Mouse (Mus musculus) urinary bladder, postnatal 14 days (tissue): ENCODE measurements around the gene Foxp4.

Experiments used
- DNase-seq: peaks from one replicate; pipeline ENCODE4 v3.0.0; 2021; ENCODE audit warnings: low spot score

The Foxp4 gene

GRCm38 (mm10) chr17:47924383-47925339 lies at the start of gene Foxp4:
Gene Foxp4 (minus strand): TSS chr17:47924645.
- peak; percentile 88 for DNase-seq

DNA sequence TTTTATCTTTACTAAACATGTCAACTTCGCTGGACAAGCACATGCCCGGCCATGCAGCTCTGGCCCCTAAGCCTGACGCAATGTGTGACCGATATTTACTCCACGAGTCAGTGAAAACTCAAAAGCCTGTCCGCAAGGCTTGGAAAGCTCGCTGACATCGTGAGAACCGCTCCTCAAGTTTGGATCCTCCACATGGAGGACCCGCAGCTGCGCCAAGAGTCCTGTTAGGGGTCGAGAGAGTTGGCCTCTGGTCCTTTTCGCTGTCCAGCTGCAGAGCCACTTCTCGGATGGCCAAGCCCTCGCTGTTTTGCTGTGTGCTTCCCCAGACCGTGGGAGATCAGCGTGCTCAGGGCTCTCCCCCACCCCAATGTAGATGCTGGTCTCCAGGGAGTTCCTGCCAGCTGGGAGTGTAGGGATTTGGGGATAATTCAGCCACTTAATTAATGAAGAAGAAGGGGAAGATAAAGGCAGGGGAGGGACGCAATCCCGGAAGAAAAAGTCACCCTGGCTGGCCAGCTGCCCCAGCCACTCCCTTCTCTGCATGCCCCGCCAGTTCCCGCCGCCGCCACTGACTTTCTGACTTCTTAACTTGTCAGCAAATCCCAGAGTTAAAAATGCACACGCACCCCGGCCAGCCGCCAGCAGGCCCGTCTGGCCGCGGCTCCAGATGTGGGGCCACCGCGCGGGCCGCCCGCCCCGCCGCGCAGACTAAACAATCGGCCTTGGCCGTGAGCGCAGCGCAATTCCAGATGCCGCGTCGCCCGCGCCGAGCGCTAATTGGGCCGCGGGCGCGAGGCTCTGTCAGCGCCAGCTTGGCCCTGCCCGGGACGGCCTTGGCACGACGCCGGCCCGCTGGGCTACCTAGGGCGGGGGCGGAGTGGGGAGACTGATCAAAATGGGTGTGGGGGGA lies 49.4 kb upstream of the Foxp4 start:
- DNase-seq: peak; percentile 85

GRCm38 (mm10) chr17:47965885-47966505 lies 41.5 kb upstream of the Foxp4 start:
- DNase-seq: no peak

DNA sequence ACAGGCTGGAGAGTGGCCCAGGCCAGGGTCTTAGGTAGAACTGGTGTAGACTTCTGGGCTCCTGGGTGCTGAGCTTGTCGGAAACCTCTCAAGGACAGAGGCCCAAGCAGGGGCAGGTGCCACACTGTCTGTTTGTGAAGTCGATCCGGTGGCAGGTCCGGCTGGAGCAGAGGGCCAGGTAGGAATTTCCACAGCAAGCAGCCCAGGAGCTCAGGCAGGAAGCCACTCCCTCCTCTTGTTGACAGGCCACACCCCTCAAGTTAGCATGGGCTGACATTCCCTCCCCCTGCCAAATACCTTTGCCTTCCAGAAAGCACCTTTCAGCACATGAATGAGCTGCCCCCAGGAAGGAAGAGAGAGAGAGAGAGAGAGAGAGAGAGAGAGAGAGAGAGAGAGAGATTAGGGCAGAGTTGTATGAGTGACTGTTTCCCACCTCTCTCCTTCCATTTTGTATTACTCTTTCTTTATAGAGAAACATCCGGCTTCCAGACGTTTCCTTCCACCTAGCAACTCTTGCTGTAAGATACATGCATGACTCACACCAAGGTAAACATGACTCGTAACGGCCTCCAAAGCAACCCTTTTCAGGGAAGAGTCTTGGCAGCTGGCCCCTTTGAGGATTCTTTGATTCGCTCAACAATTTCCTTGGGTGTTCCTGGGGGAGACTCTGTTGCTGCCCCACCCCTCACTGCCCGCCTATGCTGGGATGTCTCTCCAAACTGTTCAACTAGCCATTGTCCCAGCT lies 33.8 kb upstream of the Foxp4 start:
- peak; percentile 61 for DNase-seq

GRCm38 (mm10) chr17:47956486-47956885 lies 32.0 kb upstream of the Foxp4 start:
- no peak for DNase-seq

DNA sequence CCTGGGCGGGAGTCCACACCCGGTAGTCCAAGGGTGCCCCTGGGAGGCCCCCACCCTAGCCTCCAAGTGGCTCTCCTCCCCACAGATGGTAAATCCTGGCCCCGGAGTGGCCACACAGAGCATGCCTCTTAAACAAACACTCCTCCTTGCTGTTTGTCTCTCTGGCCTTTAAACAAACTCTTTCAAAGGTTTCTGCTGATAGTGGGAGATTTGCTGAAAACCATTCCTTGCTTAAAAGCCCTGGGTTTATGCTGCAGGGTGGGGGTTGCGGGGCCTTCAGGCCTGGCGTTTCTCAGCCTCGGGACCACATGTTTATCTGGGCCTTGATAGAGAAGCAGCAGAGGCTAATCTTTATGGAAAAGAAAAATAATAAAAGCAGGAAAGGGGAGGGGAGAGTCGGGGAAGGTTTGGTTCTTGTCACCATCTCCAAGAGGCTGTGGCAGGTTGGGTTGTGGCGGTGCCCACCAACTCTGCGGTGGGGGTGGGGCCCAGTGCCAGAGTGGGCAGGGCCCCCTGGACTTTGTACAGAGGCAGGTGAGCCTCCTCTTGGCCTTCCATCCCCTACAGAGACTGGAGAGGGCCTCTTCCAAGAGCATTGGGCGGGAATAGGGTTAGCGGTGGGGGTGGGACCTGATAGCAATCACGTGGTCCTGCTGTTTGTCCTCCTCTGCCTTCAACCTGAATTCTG lies 30.8 kb upstream of the Foxp4 start:
- peak; percentile 8 for DNase-seq

- DNase-seq: no peak
Observed at GRCm38 (mm10) chr17:47953231-47953630, 28.8 kb upstream of the Foxp4 start.

DNA sequence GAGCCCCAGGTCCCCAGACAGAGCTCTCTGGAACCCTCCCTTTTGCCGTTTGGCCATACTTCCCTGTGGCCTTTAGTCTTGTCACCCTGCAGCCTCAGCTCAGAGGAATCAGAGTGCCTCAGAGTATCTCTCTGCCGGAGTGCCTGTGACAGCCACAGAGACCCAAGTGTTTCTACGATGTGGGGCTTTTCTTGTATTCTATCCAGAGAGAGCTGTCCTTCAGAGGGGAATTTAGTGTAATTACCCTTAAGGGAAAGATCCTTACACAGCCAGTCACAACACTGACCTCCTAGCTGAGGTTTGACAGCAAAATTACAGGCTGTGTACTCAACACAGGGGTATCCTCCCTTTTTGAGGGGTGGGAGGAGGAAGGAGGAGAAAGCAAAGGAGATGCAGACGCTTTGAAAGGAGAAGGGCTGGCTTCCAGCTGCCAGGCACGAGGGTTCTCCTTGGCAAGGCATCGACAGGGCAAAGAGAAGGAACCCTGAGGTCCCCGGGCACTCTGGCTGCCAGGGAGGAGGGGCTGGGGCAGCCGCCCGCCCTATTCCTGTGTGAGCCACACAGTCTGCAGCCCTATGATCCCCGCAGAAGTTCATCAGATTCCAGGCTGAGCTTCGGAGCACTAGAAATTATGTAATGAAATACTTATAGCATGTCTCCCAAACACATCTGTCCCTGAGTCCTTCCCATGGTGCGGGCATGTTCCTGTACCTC lies 28.1 kb upstream of the Foxp4 start:
- DNase-seq: no peak

DNA sequence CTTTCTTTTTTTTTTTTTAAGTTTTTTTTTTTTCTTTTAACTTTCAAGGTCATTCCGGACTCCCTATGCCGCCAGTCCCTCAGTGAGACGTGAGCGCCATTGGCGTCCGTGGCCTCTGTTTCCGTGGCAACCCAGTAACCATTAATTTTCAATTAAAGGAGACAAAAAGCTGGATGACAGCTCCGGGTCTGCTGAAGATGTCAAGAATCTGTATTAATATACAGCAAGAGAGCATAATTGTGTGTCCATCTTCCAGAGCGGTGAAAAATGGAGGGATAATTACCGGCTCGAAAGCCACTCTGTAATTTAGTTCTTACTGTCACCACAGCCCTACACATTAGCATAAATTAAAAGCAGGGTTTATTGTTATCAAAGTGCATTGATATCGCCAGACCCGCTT lies 27.0 kb upstream of the Foxp4 start:
- no peak for DNase-seq

GRCm38 (mm10) chr17:47950831-47951230 lies 26.4 kb upstream of the Foxp4 start:
- no peak for DNase-seq

GRCm38 (mm10) chr17:47949441-47949840 lies 25.0 kb upstream of the Foxp4 start:
- no peak for DNase-seq

GRCm38 (mm10) chr17:47948753-47949152 lies 24.3 kb upstream of the Foxp4 start:
- no peak for DNase-seq

DNA sequence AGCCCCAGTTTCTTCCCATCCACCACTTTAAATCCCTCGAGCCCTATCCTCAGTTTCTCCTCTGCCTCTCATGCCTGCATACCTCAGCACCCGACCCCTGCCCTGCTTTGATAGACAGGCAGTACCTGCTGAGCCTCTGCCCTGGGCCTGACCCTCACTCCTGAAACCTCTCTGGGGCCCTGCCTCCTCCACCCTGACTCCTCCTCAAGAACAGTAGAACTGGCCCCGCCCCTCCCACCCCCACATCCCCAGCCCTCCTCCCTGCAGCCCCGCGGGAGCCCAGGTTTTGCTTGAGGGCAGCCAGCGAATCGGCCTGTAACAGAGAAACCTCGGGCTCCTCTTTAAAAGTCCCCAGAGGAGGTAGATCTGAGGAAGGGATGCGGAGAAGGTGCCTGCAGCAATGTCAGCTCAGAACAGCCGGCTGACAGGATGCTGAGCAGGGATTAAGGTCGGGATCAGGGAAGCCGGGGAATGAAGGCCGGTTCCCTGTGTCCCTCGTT lies 22.5 kb upstream of the Foxp4 start:
- DNase-seq: no peak

GRCm38 (mm10) chr17:47946111-47946510 lies 21.7 kb upstream of the Foxp4 start:
- no peak for DNase-seq

DNA sequence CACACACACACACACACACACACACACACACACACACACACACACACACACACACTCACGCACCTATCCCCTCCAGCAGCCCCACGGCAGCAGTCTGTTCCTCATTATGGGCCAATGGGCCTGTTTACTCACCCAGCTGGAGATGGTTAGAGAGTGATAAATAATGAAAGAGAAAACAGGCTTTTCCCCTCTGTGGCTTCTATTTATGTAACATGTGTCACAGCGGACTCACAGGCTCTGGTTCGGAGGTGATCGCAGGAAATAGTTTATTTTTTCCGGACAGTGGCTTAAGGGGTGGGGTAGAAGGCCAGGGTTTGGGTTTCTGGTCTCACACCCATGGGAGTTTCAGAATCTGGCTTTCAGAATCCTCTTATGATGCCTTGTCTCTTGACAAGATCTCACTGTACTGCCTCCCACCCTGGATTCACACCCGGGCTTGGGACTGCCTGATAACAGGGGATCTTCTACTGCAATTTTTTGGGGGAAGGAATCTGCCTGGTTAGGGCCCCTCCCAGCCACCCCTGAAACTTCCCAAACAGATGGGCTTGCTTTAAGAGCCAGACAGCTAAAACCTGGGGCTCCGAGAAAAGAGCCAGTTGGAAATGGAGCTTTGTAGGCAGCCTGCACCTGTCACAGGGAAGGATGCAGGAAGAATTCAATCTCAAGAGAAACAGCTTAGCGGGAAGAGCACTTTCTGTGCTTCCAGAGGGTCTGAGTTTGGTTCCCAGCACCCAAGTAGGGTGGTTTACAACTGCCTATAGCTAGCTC lies 18.8 kb upstream of the Foxp4 start:
- no peak for DNase-seq

DNA sequence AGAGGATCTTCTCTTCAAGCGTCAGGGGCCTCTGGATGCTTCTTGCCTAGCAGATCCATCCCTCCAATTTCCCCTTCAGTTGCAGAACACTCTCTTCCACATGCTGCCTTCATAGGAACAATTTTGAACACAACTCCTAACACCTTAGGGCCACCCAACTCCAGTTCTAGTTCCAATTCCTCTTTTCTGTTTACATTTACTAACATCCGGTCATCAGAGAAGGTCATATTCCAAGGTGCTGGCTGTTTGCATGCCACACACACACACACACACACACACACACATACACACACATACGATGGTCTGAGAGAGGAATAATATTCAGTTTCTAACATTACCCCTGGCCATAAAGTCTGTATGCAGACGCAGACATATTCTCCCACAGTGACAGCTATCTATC lies 17.6 kb upstream of the Foxp4 start:
- DNase-seq: no peak

- no peak for DNase-seq
Observed at GRCm38 (mm10) chr17:47938839-47939238, 14.4 kb upstream of the Foxp4 start.

DNA sequence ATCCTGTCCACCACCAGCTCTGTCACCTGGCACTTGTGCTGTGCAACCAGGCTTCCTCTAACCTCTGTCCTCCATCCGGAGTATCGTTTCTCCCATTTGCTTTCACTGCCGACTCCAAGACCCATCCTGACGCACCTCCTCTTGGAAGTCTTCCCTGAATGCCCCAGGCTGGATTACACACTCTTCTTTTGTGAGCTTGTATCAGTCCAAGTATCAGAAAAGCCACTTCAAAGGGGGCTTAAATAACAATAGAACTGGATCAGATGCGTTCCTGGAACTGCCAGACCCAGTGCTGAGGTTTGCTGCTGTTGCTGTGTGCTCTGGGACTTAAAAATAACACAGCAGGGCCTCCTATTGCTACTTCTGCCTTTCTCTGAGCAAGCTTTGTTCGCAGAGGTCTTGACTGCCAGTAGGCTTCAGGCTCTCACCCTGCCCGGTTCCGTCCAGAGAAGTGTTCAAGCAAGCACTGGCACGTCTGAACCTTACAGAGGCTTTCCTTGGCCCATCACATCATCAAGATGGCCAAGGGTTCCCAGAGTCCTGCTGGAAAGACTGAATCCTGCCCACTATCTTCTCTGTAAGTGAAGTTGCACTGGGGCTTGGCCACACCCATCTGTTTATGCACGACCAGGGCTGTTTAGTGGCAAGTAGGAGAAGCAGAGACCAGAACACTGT lies 13.6 kb upstream of the Foxp4 start:
- no peak for DNase-seq

DNA sequence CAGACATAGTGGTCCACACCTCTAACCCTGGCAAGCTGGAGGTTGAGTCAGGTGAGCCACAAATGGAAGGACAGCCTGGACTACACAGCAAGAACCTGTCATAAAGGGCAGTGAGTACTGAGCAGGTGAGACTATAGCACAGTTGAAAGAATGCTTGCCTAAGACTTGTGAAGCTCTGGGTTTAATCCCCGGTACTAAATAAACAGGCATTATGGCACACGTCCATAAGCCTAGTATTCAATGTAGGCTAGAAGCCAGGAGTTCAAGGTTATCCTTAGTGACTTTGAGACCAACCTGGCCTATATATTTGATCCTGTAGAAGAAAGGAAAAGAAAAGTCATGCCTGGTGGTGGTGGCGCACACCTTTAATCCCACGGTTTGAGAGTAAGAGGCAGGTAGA lies 12.1 kb upstream of the Foxp4 start:
- no peak for DNase-seq
